ENCODE assay signal across 9 mouse cellular contexts in the genomic region with DNA sequence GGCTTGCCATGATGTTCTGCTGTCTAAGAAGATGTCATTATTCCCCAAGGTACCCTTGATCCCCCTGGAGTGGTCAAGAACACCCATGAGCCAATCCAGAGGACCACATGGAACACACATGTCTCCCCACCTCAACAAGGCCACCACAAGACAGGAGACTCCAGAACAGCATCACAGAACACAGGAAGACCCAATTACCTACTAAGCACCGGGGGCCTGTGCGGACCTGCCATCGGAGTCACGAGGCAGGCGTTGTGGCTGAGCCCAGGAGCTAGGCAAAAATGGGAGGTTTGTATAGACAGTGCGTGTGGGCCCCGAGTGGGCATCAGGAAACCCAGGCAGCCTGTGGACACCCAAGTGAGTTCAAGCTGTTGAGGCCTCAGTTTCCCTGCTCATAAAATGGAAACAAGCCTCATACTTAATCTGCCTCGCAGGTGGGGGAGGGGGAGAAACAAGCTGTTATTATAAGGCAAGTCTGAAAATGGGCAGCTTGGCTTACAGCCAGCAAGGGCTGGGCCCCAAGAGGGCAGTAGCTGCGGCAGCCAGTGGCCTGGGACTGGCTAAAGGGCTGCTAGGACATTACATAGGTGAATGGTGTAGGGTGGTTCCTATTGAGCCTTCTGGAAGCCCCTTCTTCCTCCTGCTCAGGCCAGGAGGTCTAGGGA. TPM values are rescaled to one million over a fixed set of nuclear protein-coding genes. Genes with fewer than 3 reads are reported as not detected.
DNase-seq lines count a peak whose midpoint lies in the region; ATAC-seq and TF ChIP-seq lines count a peak whose summit lies in the region.
"Had no signal": no experiment of that assay in that cellular context is flagged by ENCODE, and none has a peak within 500 bp of the region (broad histone marks: within the 10 kb centered on the region; RNA-seq: fewer than 3 reads in every experiment).

No protein-coding gene starts in this region.

- H3K4me2 ChIP-seq in hindbrain, embryonic 14.5 days (replicated peaks) = peak overlapping the region; percentile 77
- H3K4me2 ChIP-seq in liver, embryonic 14.5 days (ENCODE audit: low read depth) = peak overlapping the region; percentile 85; the same call in 1 of the 2 replicates
- H3K4me2 ChIP-seq in heart, embryonic 12.5 days = no peak overlapping the region
- H3K4me2 ChIP-seq: embryonic facial prominence, embryonic 12.5 days had no signal

- 83% methylated on average over 9 of the region's 9 CpGs for WGBS in hindbrain, embryonic 14.5 days
- 74% methylated on average over 9 of the region's 9 CpGs for whole genome bisulfite sequencing in liver, embryonic 14.5 days (ENCODE audit: insufficient replicate concordance)
- 80% methylated on average over 9 of the region's 9 CpGs for WGBS in heart, embryonic 10.5 days
- WGBS in heart, embryonic 12.5 days = 73% methylated on average over 9 of the region's 9 CpGs

- peak overlapping the region; percentile 59 for H3K4me3 ChIP-seq in layer of hippocampus, adult 2 months
- H3K4me3 ChIP-seq in hindbrain, embryonic 14.5 days (replicated peaks; ENCODE audit: low read length) = peak overlapping the region; percentile 80; the same call in 1 of the 2 replicates
- no peak overlapping the region for H3K4me3 ChIP-seq in liver, embryonic 14.5 days (ENCODE audit: insufficient read depth in 1 of 2, low read depth in 2 of 2, low read length in 2 of 2)
- H3K4me3 ChIP-seq in heart, embryonic 10.5 days = no peak overlapping the region
- no peak overlapping the region for H3K4me3 ChIP-seq in heart, embryonic 12.5 days
- H3K4me3 ChIP-seq: embryonic facial prominence, embryonic 12.5 days had no signal

- TF ChIP-seq CTCF in layer of hippocampus, adult 2 months (conservative IDR thresholded peaks at IDR 0.05) = no peak
- TF ChIP-seq CTCF in liver, embryonic 14.5 days (IDR thresholded peaks at IDR 0.05; ENCODE audit: low read depth) = no peak

- ATAC-seq in hindbrain, embryonic 14.5 days (ENCODE audit: low FRiP score) = no peak
- no peak for ATAC-seq in liver, embryonic 14.5 days (ENCODE audit: insufficient read depth)
- no peak for ATAC-seq in heart, embryonic 12.5 days (ENCODE audit: insufficient number of reproducible peaks, low FRiP score)

- no peaks in the 10 kb centered on the region for H3K9me3 ChIP-seq in hindbrain, embryonic 14.5 days (ENCODE audit: control insufficient read depth, low read length)
- H3K9me3 ChIP-seq in liver, embryonic 14.5 days (ENCODE audit: control insufficient read depth, low read length) = no peaks in the 10 kb centered on the region
- no peaks in the 10 kb centered on the region for H3K9me3 ChIP-seq in heart, embryonic 10.5 days
- H3K9me3 ChIP-seq in heart, embryonic 12.5 days (replicated peaks) = no peaks in the 10 kb centered on the region
- H3K9me3 ChIP-seq: embryonic facial prominence, embryonic 12.5 days had no signal

- peak overlapping the region; percentile 98 for H3K27ac ChIP-seq in layer of hippocampus, adult 2 months
- no peak overlapping the region for H3K27ac ChIP-seq in hindbrain, embryonic 14.5 days
- H3K27ac ChIP-seq in liver, embryonic 14.5 days = no peak overlapping the region
- H3K27ac ChIP-seq in heart, embryonic 10.5 days = no peak overlapping the region
- H3K27ac ChIP-seq in heart, embryonic 12.5 days (ENCODE audit: poor library complexity, severe bottlenecking) = no peak overlapping the region
- H3K27ac ChIP-seq: embryonic facial prominence, embryonic 12.5 days had no signal

- TF ChIP-seq EP300 in liver, embryonic 14.5 days (IDR thresholded peaks at IDR 0.05; ENCODE audit: low read depth) = no peak

- H3K4me1 ChIP-seq in hindbrain, embryonic 14.5 days (replicated peaks; ENCODE audit: control insufficient read depth, insufficient read depth, low read length) = peaks cover 19% of the 10 kb centered on the region
- peaks cover 6 to 7% of the 10 kb centered on the region in 2 experiments; a peak in 3 of 4 replicates for H3K4me1 ChIP-seq in liver, embryonic 14.5 days (replicated peaks; ENCODE audit: control insufficient read depth in 2 of 2, insufficient read depth in 2 of 2, low read length in 1 of 2)
- peaks cover 15% of the 10 kb centered on the region for H3K4me1 ChIP-seq in heart, embryonic 10.5 days
- H3K4me1 ChIP-seq in heart, embryonic 12.5 days (replicated peaks) = peaks cover 21% of the 10 kb centered on the region

- DNase-seq in layer of hippocampus, adult 2 months (ENCODE audit: low spot score in 2 of 2) = no peak
- DNase-seq in layer of hippocampus, postnatal 14 days (ENCODE audit: low spot score in 2 of 2) = no peak
- peak; percentile 28 for DNase-seq in NIH3T3 (ENCODE audit: low read depth)
- DNase-seq in hindbrain, embryonic 14.5 days (ENCODE audit: low spot score) = no peak
- no peak for DNase-seq in liver, embryonic 14.5 days (ENCODE audit: low read depth in 3 of 3, low spot score in 3 of 3)
- DNase-seq in heart, embryonic 10.5 days (ENCODE audit: low spot score) = no peak
- DNase-seq in ovary, adult 18-20 months (ENCODE audit: low spot score) = no peak

- H3K36me3 ChIP-seq in hindbrain, embryonic 14.5 days (replicated peaks; ENCODE audit: control insufficient read depth, insufficient read depth) = no peaks in the 10 kb centered on the region
- no peaks in the 10 kb centered on the region for H3K36me3 ChIP-seq in liver, embryonic 14.5 days (replicated peaks; ENCODE audit: control insufficient read depth, insufficient read depth, low read depth)
- H3K36me3 ChIP-seq in heart, embryonic 10.5 days = no peaks in the 10 kb centered on the region
- no peaks in the 10 kb centered on the region for H3K36me3 ChIP-seq in heart, embryonic 12.5 days
- H3K36me3 ChIP-seq: embryonic facial prominence, embryonic 12.5 days had no signal

- peak overlapping the region; percentile 90; the same call in 1 of the 2 replicates for H3K9ac ChIP-seq in hindbrain, embryonic 14.5 days
- no peak overlapping the region for H3K9ac ChIP-seq in liver, embryonic 14.5 days (replicated peaks)
- H3K9ac ChIP-seq in heart, embryonic 12.5 days = no peak overlapping the region
- H3K9ac ChIP-seq: embryonic facial prominence, embryonic 12.5 days had no signal

- peaks cover 34% of the 10 kb centered on the region for H3K27me3 ChIP-seq in hindbrain, embryonic 14.5 days (ENCODE audit: control insufficient read depth, insufficient read depth, low read length)
- peaks cover 11% of the 10 kb centered on the region for H3K27me3 ChIP-seq in liver, embryonic 14.5 days (ENCODE audit: control insufficient read depth, insufficient read depth, low read length)
- H3K27me3 ChIP-seq in heart, embryonic 10.5 days (ENCODE audit: insufficient read depth, poor library complexity, severe bottlenecking) = peaks cover 91% of the 10 kb centered on the region
- peaks cover 68% of the 10 kb centered on the region for H3K27me3 ChIP-seq in heart, embryonic 12.5 days (replicated peaks)

RNA-seq across cellular contexts. Expression of gene Adap1, which starts 2.0 kb away (rescaled TPM):
- total RNA-seq in layer of hippocampus, adult 2 months (2021) = 100 to 1,000 TPM; 162 to 171 TPM
- total RNA-seq in layer of hippocampus, postnatal 14 days (2021) = 100 to 1,000 TPM; 263 to 264 TPM
- polyA plus RNA-seq in hindbrain, embryonic 14.5 days (2014; fragmentation: Nextera tagmentation; extraction: Ambion mirVana) = 78.6 and 89.9 TPM in 2 replicates
- 3.0 and 3.1 TPM in 2 replicates for polyA plus RNA-seq in liver, embryonic 14.5 days (2012; rRNA removed)
- 2.2 and 2.7 TPM in 2 replicates for polyA plus RNA-seq in liver, embryonic 14.5 days (2014; fragmentation: Nextera tagmentation; extraction: Ambion mirVana)
- 1.1 and 1.2 TPM in 2 replicates for polyA plus RNA-seq in heart, embryonic 10.5 days (2016; fragmentation: Nextera tagmentation; extraction: Ambion mirVana)
- 1.1 and 2.1 TPM in 2 replicates for polyA plus RNA-seq in heart, embryonic 12.5 days (2016; fragmentation: Nextera tagmentation; extraction: Ambion mirVana)

RNA-seq across cellular contexts. Expression of gene Cox19, which starts 27.8 kb away (rescaled TPM):
- 10 to 100 TPM; 74.3 to 76.8 TPM for total RNA-seq in layer of hippocampus, adult 2 months (2021)
- 10 to 100 TPM; 73.6 to 79.4 TPM for total RNA-seq in layer of hippocampus, postnatal 14 days (2021)
- 110 and 113 TPM in 2 replicates for polyA plus RNA-seq in hindbrain, embryonic 14.5 days (2014; fragmentation: Nextera tagmentation; extraction: Ambion mirVana)
- polyA plus RNA-seq in liver, embryonic 14.5 days (2012; rRNA removed) = 22.6 and 23.3 TPM in 2 replicates
- polyA plus RNA-seq in liver, embryonic 14.5 days (2014; fragmentation: Nextera tagmentation; extraction: Ambion mirVana) = 61.4 and 62.3 TPM in 2 replicates
- 76.3 and 93.2 TPM in 2 replicates for polyA plus RNA-seq in heart, embryonic 10.5 days (2016; fragmentation: Nextera tagmentation; extraction: Ambion mirVana)
- 66.2 and 72.6 TPM in 2 replicates for polyA plus RNA-seq in heart, embryonic 12.5 days (2016; fragmentation: Nextera tagmentation; extraction: Ambion mirVana)

RNA-seq across cellular contexts. Expression of gene Cyp2w1, which starts 29.0 kb away (rescaled TPM):
- not detected for total RNA-seq in layer of hippocampus, adult 2 months (2021)
- total RNA-seq in layer of hippocampus, postnatal 14 days (2021) = not detected
- polyA plus RNA-seq in hindbrain, embryonic 14.5 days (2014; fragmentation: Nextera tagmentation; extraction: Ambion mirVana) = not detected in 2 replicates
- 0.03 and 0.05 TPM in 2 replicates for polyA plus RNA-seq in liver, embryonic 14.5 days (2012; rRNA removed)
- polyA plus RNA-seq in liver, embryonic 14.5 days (2014; fragmentation: Nextera tagmentation; extraction: Ambion mirVana) = not detected in 2 replicates
- polyA plus RNA-seq in heart, embryonic 10.5 days (2016; fragmentation: Nextera tagmentation; extraction: Ambion mirVana) = not detected in 2 replicates
- not detected in 2 replicates for polyA plus RNA-seq in heart, embryonic 12.5 days (2016; fragmentation: Nextera tagmentation; extraction: Ambion mirVana)

RNA-seq across cellular contexts. Expression of gene Gpr146, which starts 54.1 kb away (rescaled TPM):
- total RNA-seq in layer of hippocampus, adult 2 months (2021) = 10 to 100 TPM; 11.5 to 12.8 TPM
- total RNA-seq in layer of hippocampus, postnatal 14 days (2021) = 10 to 100 TPM; 10.1 to 11.8 TPM
- polyA plus RNA-seq in hindbrain, embryonic 14.5 days (2014; fragmentation: Nextera tagmentation; extraction: Ambion mirVana) = 1.4 and 2.7 TPM in 2 replicates
- 14.6 and 14.7 TPM in 2 replicates for polyA plus RNA-seq in liver, embryonic 14.5 days (2012; rRNA removed)
- polyA plus RNA-seq in liver, embryonic 14.5 days (2014; fragmentation: Nextera tagmentation; extraction: Ambion mirVana) = 18.4 and 20.1 TPM in 2 replicates
- 5.6 and 5.7 TPM in 2 replicates for polyA plus RNA-seq in heart, embryonic 10.5 days (2016; fragmentation: Nextera tagmentation; extraction: Ambion mirVana)
- 8.2 and 8.5 TPM in 2 replicates for polyA plus RNA-seq in heart, embryonic 12.5 days (2016; fragmentation: Nextera tagmentation; extraction: Ambion mirVana)

Comparison
In these comparisons a context has a peak if more than half of its experiments do, and no peak if none do; other contexts are left out.
1. H3K4me3 ChIP-seq: peak in layer of hippocampus, adult 2 months (single experiment) and hindbrain, embryonic 14.5 days (single experiment); none in liver, embryonic 14.5 days (0 of 2), heart, embryonic 10.5 days (single experiment) and heart, embryonic 12.5 days (single experiment).
2. RNA of gene Adap1, which starts 2.0 kb away (polyA plus RNA-seq): 78.6 to 89.9 TPM in hindbrain, embryonic 14.5 days; 2.2 to 3.1 TPM in liver, embryonic 14.5 days, 1.1 to 1.2 TPM in heart, embryonic 10.5 days and 1.1 to 2.1 TPM in heart, embryonic 12.5 days; every median in the first group is over 10 times any median in the second.